Comparison of ENCODE assay signal across 14 mouse cellular contexts in genomic region chr3:55949994-55950393, GRCm38 (mm10).
"Had no signal": no experiment of that assay in that cellular context is flagged by ENCODE, and none has a peak within 500 bp of the region (broad histone marks: within the 10 kb centered on the region; RNA-seq: fewer than 3 reads in every experiment).

No protein-coding gene starts in this region.

- H3K9me3 ChIP-seq: limb, embryonic 12.5 days; liver, embryonic 13.5 days; lung, embryonic 15.5 days; megakaryocyte, embryonic 14.5 days; stomach, embryonic 15.5 days had no signal

- H3K27me3 ChIP-seq: limb, embryonic 12.5 days; liver, embryonic 13.5 days; lung, embryonic 15.5 days; megakaryocyte, embryonic 14.5 days; stomach, embryonic 15.5 days had no signal

- H3K36me3 ChIP-seq: liver, embryonic 13.5 days; lung, embryonic 15.5 days; stomach, embryonic 15.5 days had no signal

- H3K4me3 ChIP-seq: limb, embryonic 12.5 days; liver, embryonic 13.5 days; lung, embryonic 15.5 days; megakaryocyte, embryonic 14.5 days; stomach, embryonic 15.5 days had no signal

- H3K4me1 ChIP-seq: limb, embryonic 12.5 days; liver, embryonic 13.5 days; lung, embryonic 15.5 days; megakaryocyte, embryonic 14.5 days; stomach, embryonic 15.5 days had no signal

- DNase-seq: kidney, adult 9 months; kidney, postnatal 36 days; liver; liver, embryonic 13.5 days; liver, postnatal 0 days; lung, postnatal 14 days; thymus, postnatal 36 days had no signal

- H3K4me2 ChIP-seq: limb, embryonic 12.5 days; liver, embryonic 13.5 days; lung, embryonic 15.5 days; midbrain, embryonic 11.5 days; stomach, embryonic 15.5 days had no signal

- H3K9ac ChIP-seq: limb, embryonic 12.5 days; liver, embryonic 13.5 days; liver, postnatal 0 days; lung, embryonic 15.5 days; stomach, embryonic 15.5 days had no signal

- ATAC-seq: liver, postnatal 0 days had no signal

- H3K27ac ChIP-seq: kidney, postnatal 0 days; limb, embryonic 12.5 days; liver, embryonic 13.5 days; lung, embryonic 15.5 days; macrophage; stomach, embryonic 15.5 days had no signal
